Mouse (Mus musculus) activated CD4-positive, CD25-positive, alpha-beta regulatory T cell, adult 4 months (primary cell): ENCODE data around the gene Tgfbi. TPM values are rescaled to one million over a fixed set of nuclear protein-coding genes. Genes with fewer than 3 reads are reported as not detected.
A peak's percentile ranks its signal among the peaks of the same experiment; 100 is the strongest.

ENCODE experiments used
- ATAC-seq: one replicate; pipeline ENCODE4 v1.8.0; 2017
- polyA plus RNA-seq, 2 experiments: library from polyadenylated mRNA; unstranded; fragments of 100-300 nt; shearing (Covaris generic); gene quantifications; one replicate each; pipeline ENCODE4 v1.2.1; 2017

The Tgfbi gene
- polyA plus RNA-seq, 2 experiments from 2014 or later = 0.28 to 0.44 TPM

GRCm38 (mm10) chr13:56637027-56637426 lies 27.7 kb downstream of the Tgfbi start:
- ATAC-seq = no peak

GRCm38 (mm10) chr13:56641746-56642145 lies 32.4 kb downstream of the Tgfbi start:
- ATAC-seq = no peak

GRCm38 (mm10) chr13:56644031-56644430 lies 34.7 kb downstream of the Tgfbi start:
- no peak for ATAC-seq

GRCm38 (mm10) chr13:56645744-56646143 lies 36.4 kb downstream of the Tgfbi start:
- no peak for ATAC-seq

GRCm38 (mm10) chr13:56647597-56648405 lies 38.5 kb downstream of the Tgfbi start:
- no peak for ATAC-seq

- no peak for ATAC-seq
These were observed 40.7 kb downstream of the Tgfbi start for GRCm38 (mm10) chr13:56650020-56650419.

GRCm38 (mm10) chr13:56652381-56652780 lies 43.1 kb downstream of the Tgfbi start:
- ATAC-seq = no peak

- ATAC-seq = no peak
These were observed 44.9 kb downstream of the Tgfbi start for GRCm38 (mm10) chr13:56654176-56654575.

DNA sequence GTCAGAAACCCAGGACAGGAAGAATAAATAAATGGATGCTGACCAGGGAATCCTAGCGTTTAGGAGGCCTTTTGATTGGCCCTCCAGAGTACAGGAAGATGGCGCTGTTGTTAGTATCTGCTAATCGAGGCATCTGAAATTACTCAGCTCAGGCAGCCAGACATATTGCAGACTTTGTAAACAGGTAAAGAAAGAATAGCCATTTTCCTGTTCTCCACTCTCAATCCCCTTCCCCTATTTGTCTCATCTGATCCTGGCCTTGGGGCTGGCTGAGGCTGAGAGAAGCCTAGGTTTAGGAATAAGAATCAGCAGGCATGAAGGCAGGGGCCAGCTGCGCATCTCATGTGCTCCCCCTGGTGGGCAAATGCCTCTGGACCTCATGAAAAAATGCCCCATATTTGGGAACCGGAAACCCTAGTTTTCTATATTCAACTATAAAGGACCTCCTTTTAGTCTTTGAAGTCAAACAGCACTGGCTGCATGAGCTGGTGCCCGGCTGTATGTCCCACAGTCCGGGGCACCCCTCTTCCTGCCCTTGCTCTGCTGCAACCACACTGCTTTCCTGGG lies 48.7 kb downstream of the Tgfbi start:
- peak; percentile 23 for ATAC-seq

DNA sequence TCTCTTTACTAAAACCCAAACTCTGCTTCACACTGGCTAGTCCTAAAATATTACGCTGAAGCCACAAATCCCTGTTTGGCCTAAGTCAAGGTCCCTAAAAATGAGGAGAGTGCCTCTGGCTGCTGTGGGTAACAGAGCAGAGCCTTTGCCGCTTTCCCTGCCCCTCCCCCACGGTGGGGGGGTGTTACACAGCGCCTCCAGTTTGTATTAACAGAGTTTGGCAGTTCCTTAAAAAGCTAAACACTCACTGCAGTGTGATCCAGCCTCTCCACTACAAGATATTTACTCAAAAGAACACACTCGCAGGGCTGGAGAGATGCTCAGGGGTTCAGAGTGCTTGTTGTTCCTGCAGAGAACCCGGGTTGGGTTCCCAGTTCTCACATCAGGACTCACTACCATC lies 49.6 kb downstream of the Tgfbi start:
- ATAC-seq = no peak

- no peak for ATAC-seq
These were observed 52.7 kb downstream of the Tgfbi start for GRCm38 (mm10) chr13:56661914-56662621.

GRCm38 (mm10) chr13:56664256-56665170 lies 55.2 kb downstream of the Tgfbi start:
- no peak for ATAC-seq

DNA sequence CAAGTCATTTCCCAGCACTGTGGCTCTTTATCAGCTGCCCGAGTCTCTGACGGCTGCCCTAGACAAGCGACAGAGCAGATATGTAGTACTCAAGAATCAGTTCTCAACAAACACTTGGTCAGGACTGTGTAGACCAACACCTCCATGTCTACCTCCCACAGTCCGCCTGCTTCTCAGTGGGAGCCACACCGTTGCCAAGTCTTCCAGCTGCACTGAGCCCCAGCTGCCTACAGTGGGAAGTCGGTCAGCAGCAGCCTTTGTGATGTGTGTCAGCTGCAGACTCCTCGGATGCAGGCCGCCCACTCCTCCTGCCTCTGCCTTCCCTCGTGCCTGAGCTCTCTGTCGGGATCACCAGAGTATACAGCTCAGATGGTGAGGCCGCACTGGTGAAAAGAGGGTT lies 61.9 kb downstream of the Tgfbi start:
- ATAC-seq = no peak

DNA sequence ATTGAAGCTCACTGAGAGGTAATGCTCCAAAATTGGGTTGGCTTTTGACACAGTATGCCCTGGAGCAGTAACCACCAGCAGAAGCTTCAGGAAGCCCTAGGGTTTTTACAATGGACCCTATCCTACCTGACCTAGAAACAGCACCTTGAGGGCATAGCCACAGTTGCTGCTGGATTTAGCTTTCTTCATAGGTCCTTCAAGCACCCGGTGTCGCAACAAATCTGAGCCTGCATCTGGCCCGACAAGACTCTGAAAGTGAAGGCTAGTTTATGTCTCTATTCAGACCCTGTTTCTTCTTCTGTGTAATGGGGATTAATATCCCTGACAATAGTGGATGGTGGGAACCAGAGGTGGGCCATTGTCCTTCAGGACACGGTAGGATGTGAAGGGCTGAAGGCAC lies 68.4 kb downstream of the Tgfbi start:
- no peak for ATAC-seq

DNA sequence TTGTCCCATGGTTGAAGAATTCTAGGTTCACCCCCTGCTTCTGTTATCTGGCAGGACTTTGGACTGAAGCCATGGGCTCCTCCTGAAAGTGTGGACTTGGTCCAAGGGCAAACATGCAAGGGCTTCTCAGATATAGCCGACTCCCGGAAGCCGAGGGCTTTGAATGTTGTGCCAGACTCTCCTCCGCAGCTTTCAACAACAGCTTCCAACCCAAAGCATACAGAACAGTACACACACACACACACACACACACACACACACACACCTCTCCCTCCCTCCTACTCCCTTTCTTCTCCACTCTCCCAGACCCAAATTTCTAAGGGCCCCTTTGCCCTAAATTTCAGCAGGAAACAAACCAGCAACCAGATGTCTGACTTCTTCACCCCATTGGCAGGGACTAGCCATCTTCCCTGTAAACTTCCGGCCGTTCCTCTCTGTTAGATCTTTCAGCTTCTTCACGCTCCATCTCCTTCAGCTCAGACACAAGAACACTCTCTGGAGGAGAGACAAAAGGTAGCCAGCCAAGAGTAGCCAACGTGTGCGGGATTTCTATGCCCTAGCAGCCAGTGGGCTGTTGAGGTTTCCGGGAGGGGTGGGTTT lies 69.0 kb downstream of the Tgfbi start:
- ATAC-seq = no peak

DNA sequence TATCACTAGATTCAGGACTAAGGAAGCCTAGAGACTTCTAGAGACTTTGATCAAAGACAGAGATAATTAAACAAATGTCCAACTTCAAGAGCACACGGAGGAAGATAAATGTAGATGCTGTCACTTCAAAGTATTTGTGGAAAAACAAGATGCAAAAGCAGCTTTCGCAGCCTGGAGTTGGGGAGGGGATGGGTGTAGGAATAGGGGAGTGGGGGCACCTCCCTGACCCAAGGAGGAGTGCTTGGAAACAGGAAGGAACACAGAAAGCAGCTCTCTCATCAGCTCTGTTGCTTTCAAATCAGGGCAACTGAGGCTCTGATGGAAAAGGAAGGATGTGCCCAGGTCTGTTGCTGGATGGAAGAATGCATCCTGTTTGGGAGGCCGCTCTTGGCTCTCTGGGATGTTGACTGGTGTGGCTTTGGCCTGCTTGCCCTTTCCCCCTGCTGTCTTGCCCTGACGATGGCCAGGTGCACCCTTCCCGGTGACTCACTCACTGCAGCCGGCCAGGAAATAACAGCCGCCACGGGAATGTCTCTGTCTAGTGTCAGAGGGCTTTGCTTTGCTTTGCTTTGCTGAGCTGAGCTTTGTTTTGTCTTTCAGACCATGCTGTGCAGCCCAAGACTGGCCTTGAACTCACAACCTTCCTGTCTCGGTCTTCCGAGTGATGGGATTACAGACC lies 69.6 kb downstream of the Tgfbi start:
- no peak for ATAC-seq

GRCm38 (mm10) chr13:56681924-56682323 lies 72.6 kb downstream of the Tgfbi start:
- no peak for ATAC-seq

DNA sequence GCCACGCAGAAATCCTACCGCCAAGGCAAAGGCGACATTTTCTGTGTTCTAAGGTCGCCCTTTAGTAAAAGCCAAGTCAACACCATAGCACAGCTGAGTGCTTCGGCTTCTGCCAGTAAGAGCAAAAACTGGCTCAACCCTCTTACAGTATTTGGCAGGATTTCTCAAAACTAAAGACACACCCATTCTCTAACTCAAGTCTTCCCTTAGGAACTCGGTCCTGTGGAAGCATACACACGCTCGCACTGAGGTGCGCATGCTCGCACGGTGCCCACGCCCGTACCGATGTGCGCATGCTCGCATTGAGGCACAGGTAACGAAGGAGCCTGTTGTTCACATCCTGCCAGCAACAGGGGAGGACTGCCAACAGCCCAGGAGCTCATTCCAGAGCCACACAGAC lies 73.0 kb downstream of the Tgfbi start:
- ATAC-seq = no peak

GRCm38 (mm10) chr13:56683306-56683705 lies 74.0 kb downstream of the Tgfbi start:
- no peak for ATAC-seq
